Mouse (Mus musculus): Measurements from ENCODE around the gene Edn2. TPM values are rescaled to one million over a fixed set of nuclear protein-coding genes. Genes with fewer than 3 reads are reported as not detected.

The Edn2 gene
- total RNA-seq (2014; rRNA removed), result not detected in 2 replicates
- polyA plus RNA-seq (2015; fragmentation: Nextera tagmentation; extraction: Ambion mirVana), result 0.13 TPM in 1 of 2 replicates, not detected in the other

GRCm38 (mm10) chr4:120161166-120161949 lies at the start of gene Edn2:
TSS of gene Edn2 (plus strand) at chr4:120161206.
- Histone ChIP-seq H3K27me3 (ENCODE audit: insufficient read depth, low read length) (no peaks in the 10 kb centered on the region), H3K36me3 (ENCODE audit: insufficient read depth) (no peaks in the 10 kb centered on the region), H3K9me3 (ENCODE audit: low read length) (no peaks in the 10 kb centered on the region), H3K4me2 (ENCODE audit: low read depth) (no peak within 1 kb of the TSS), H3K4me3 (ENCODE audit: low read depth, low read length) (no peak within 1 kb of the TSS), H3K4me1 (ENCODE audit: insufficient read depth) (peaks cover 3% of the 10 kb centered on the region; the same call in 1 of the 2 replicates), H3K27ac (ENCODE audit: low read depth, low read length) (no peak within 1 kb of the TSS), H3K9ac (no peak within 1 kb of the TSS)
- ATAC-seq (no peak), DNase-seq (no peak)
- 41% methylated on average over 24 of the region's 29 CpGs for WGBS
- no peak for TF ChIP-seq CTCF (IDR thresholded peaks at IDR 0.05; ENCODE audit: low read depth)

GRCm38 (mm10) chr4:120115516-120115915 lies 45.5 kb upstream of the Edn2 start:
- Histone ChIP-seq H3K4me3 (ENCODE audit: low read depth, low read length) (no peak overlapping the region), H3K27ac (ENCODE audit: low read depth, low read length) (no peak overlapping the region), H3K4me1 (ENCODE audit: insufficient read depth) (no peaks in the 10 kb centered on the region), H3K9ac (no peak overlapping the region), H3K27me3 (ENCODE audit: insufficient read depth, low read length) (no peaks in the 10 kb centered on the region), H3K4me2 (ENCODE audit: low read depth) (no peak overlapping the region), H3K9me3 (ENCODE audit: low read length) (no peaks in the 10 kb centered on the region), H3K36me3 (ENCODE audit: insufficient read depth) (no peaks in the 10 kb centered on the region; the same call in 1 of the 2 replicates)
- no peak for TF ChIP-seq CTCF (IDR thresholded peaks at IDR 0.05; ENCODE audit: low read depth)
- ATAC-seq (no peak), DNase-seq (no peak)
- 80% methylated on average over 3 of the region's 3 CpGs for WGBS

GRCm38 (mm10) chr4:120116312-120116711 lies 44.7 kb upstream of the Edn2 start:
- peak; percentile 25; the same call in 1 of the 2 replicates for ATAC-seq
- no peaks in the 10 kb centered on the region for H3K27me3 ChIP-seq (ENCODE audit: insufficient read depth, low read length)
- no peak overlapping the region for H3K9ac ChIP-seq
- H3K27ac ChIP-seq (ENCODE audit: low read depth, low read length), result no peak overlapping the region
- no peak for TF ChIP-seq CTCF (IDR thresholded peaks at IDR 0.05; ENCODE audit: low read depth)
- no peaks in the 10 kb centered on the region; the same call in 1 of the 2 replicates for H3K36me3 ChIP-seq (ENCODE audit: insufficient read depth)
- H3K4me3 ChIP-seq (ENCODE audit: low read depth, low read length), result no peak overlapping the region
- H3K4me1 ChIP-seq (ENCODE audit: insufficient read depth), result no peaks in the 10 kb centered on the region
- no peaks in the 10 kb centered on the region for H3K9me3 ChIP-seq (ENCODE audit: low read length)
- 85% methylated on average over 1 of the region's 1 CpGs for WGBS
- DNase-seq, result no peak
- H3K4me2 ChIP-seq (ENCODE audit: low read depth), result no peak overlapping the region

- Histone ChIP-seq H3K9me3 (ENCODE audit: low read length) (no peaks in the 10 kb centered on the region), H3K27me3 (ENCODE audit: insufficient read depth, low read length) (no peaks in the 10 kb centered on the region), H3K4me1 (ENCODE audit: insufficient read depth) (no peaks in the 10 kb centered on the region), H3K4me3 (ENCODE audit: low read depth, low read length) (no peak overlapping the region), H3K9ac (no peak overlapping the region), H3K4me2 (ENCODE audit: low read depth) (no peak overlapping the region), H3K27ac (ENCODE audit: low read depth, low read length) (no peak overlapping the region), H3K36me3 (ENCODE audit: insufficient read depth) (peaks cover 5% of the 10 kb centered on the region; the same call in 1 of the 2 replicates)
- DNase-seq (peak; percentile 54), ATAC-seq (no peak)
- TF ChIP-seq CTCF (IDR thresholded peaks at IDR 0.05; ENCODE audit: low read depth), result peak; percentile 83
- WGBS, result 29% methylated on average over 8 of the region's 8 CpGs
Observed at GRCm38 (mm10) chr4:120120276-120120675, 40.7 kb upstream of the Edn2 start.

GRCm38 (mm10) chr4:120124656-120125055 lies 36.4 kb upstream of the Edn2 start:
- Histone ChIP-seq H3K4me1 (ENCODE audit: insufficient read depth) (no peaks in the 10 kb centered on the region), H3K27me3 (ENCODE audit: insufficient read depth, low read length) (no peaks in the 10 kb centered on the region), H3K36me3 (ENCODE audit: insufficient read depth) (peaks cover 5% of the 10 kb centered on the region; the same call in 1 of the 2 replicates), H3K9me3 (ENCODE audit: low read length) (no peaks in the 10 kb centered on the region), H3K4me3 (ENCODE audit: low read depth, low read length) (no peak overlapping the region), H3K4me2 (ENCODE audit: low read depth) (no peak overlapping the region), H3K27ac (ENCODE audit: low read depth, low read length) (no peak overlapping the region), H3K9ac (no peak overlapping the region)
- TF ChIP-seq CTCF (IDR thresholded peaks at IDR 0.05; ENCODE audit: low read depth), result no peak
- no peak for ATAC-seq
- 81% methylated on average over 6 of the region's 6 CpGs for WGBS
- DNase-seq, result no peak

GRCm38 (mm10) chr4:120126047-120126446 lies 35.0 kb upstream of the Edn2 start:
- 55% methylated on average over 6 of the region's 6 CpGs for WGBS

GRCm38 (mm10) chr4:120127333-120127732 lies 33.7 kb upstream of the Edn2 start:
- no peak for ATAC-seq

More at GRCm38 (mm10) chr4:120126047-120126446, 35.0 kb upstream of the Edn2 start:
- Histone ChIP-seq H3K9ac (no peak overlapping the region), H3K4me3 (ENCODE audit: low read depth, low read length) (no peak overlapping the region), H3K9me3 (ENCODE audit: low read length) (no peaks in the 10 kb centered on the region), H3K27me3 (ENCODE audit: insufficient read depth, low read length) (no peaks in the 10 kb centered on the region), H3K4me1 (ENCODE audit: insufficient read depth) (no peaks in the 10 kb centered on the region), H3K4me2 (ENCODE audit: low read depth) (no peak overlapping the region), H3K27ac (ENCODE audit: low read depth, low read length) (no peak overlapping the region), H3K36me3 (ENCODE audit: insufficient read depth) (peaks cover 9% of the 10 kb centered on the region; the same call in 1 of the 2 replicates)
- no peak for TF ChIP-seq CTCF (IDR thresholded peaks at IDR 0.05; ENCODE audit: low read depth)
- ATAC-seq (no peak), DNase-seq (no peak)

More at GRCm38 (mm10) chr4:120127333-120127732, 33.7 kb upstream of the Edn2 start:
- peaks cover 17% of the 10 kb centered on the region; the same call in 1 of the 2 replicates for H3K36me3 ChIP-seq (ENCODE audit: insufficient read depth)
- no peaks in the 10 kb centered on the region for H3K9me3 ChIP-seq (ENCODE audit: low read length)
- TF ChIP-seq CTCF (IDR thresholded peaks at IDR 0.05; ENCODE audit: low read depth), result no peak
- H3K4me2 ChIP-seq (ENCODE audit: low read depth), result no peak overlapping the region
- no peak for DNase-seq
- WGBS, result 92% methylated on average over 3 of the region's 3 CpGs
- H3K9ac ChIP-seq, result no peak overlapping the region
- no peaks in the 10 kb centered on the region for H3K27me3 ChIP-seq (ENCODE audit: insufficient read depth, low read length)
- H3K4me3 ChIP-seq (ENCODE audit: low read depth, low read length), result no peak overlapping the region
- H3K4me1 ChIP-seq (ENCODE audit: insufficient read depth), result no peaks in the 10 kb centered on the region
- no peak overlapping the region for H3K27ac ChIP-seq (ENCODE audit: low read depth, low read length)

All from forebrain, postnatal 0 days (tissue).